Mouse (Mus musculus): ENCODE results near the gene Nfatc3.

- TF ChIP-seq CTCF (IDR thresholded peaks at IDR 0.05; ENCODE audit: low read depth, low read length) (no peak), TAL1 (conservative IDR thresholded peaks at IDR 0.05; ENCODE audit: low read depth, low read length) (no peak), GATA2 (IDR thresholded peaks at IDR 0.05; ENCODE audit: borderline replicate concordance, low read depth, low read length) (no peak)
Measured at GRCm38 (mm10) chr8:106145331-106145730, 86.7 kb downstream of the Nfatc3 start.

Measured in G1E (cell line).